Mouse (Mus musculus) T-cell, adult 66 days (primary cell): ENCODE data around the gene Atp5c1. TPM values are rescaled to one million over a fixed set of nuclear protein-coding genes. Genes with fewer than 3 reads are reported as not detected.

ENCODE experiments used
- total RNA-seq, 2 experiments: library from RNA; stranded (reverse); gene quantifications; 3 replicates in 1 of 2; 4 replicates in 1 of 2; pipeline ENCODE4 v1.2.4; 2023

The Atp5c1 gene
- total RNA-seq, result 100 to 1,000 TPM; 128 to 137 TPM

DNA sequence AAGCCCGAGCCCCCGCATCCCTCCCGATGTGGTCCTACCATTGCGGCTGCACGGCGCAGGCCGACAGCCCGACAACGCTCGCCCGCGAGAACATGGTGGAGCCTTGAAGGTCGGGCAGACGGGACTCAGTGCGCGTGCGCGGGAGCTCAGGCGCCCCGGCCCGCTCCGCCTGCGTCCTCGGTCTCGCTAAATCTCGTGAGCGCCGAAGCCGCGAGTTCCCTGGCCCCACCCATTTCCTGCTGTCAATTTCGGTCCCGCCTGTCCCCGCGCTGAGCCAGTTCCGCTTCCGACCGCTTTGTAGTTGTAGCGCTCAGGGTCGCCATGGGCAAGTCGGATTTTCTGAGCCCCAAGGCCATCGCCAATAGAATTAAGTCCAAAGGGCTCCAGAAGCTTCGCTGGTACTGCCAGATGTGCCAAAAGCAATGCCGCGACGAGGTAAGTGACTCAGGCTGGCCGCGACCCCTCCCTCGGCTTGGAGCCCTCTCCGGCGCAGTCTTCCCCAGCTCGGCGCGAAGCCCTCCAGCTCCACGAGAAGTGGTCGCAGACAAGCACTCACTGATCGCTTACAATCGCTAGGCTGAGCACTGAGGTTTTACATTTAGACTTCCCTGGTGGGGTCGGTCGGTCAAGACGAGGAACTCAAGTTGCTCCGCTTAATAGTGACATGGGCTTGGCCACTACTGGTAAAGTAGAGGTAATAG is at the start of gene Atp5c1, which contains the start of gene Kin:
Gene Atp5c1 (minus strand): TSS at position 201 of the 701 bp plus-strand sequence.
Gene Kin (plus strand): TSS at position 284 of the 701 bp plus-strand sequence.

DNA sequence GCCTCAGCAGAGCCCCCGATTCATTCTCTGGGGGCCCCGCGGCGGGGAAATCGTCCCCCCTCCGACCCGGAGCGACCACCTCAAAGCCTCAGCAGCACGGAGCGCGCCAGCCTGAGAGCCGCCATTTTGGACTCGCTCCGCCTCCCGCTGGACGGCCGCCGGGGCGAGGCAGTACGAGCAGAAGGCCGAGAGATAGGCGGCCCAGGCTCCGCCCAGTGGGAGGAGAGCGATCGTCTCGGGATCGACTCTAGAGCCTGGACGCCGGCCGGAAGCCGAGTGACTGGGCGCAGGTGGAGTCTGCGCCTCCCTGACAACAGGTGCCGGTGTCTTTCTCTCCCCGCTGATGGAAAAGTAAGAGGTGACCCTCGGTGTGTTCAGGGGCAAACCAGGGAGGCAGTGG is 31.8 kb downstream of the Atp5c1 start, which contains the start of gene Taf3:
Gene Taf3 (minus strand): TSS at position 136 of the 400 bp plus-strand sequence.

Other genes with a start within 250 kb of the Atp5c1 start
- not detected for gene 4930412O13Rik, start 199.3 kb downstream of the Atp5c1 start, total RNA-seq
- gene 9230102O04Rik, start 191.0 kb downstream of the Atp5c1 start, total RNA-seq, result not detected
- gene Gata3, start 190.5 kb downstream of the Atp5c1 start, total RNA-seq, result 10 to 100 TPM; 71.2 to 73.3 TPM
- gene Taf3, start 31.9 kb downstream of the Atp5c1 start, total RNA-seq, result 10 to 100 TPM; 25.0 to 25.7 TPM
- 10 to 100 TPM; 21.9 to 32.7 TPM for gene Kin, start 83 bp upstream of the Atp5c1 start, total RNA-seq
- gene Itih2, start 50.9 kb upstream of the Atp5c1 start, total RNA-seq, result not detected
- gene Itih5, start 73.1 kb upstream of the Atp5c1 start, total RNA-seq, result 1 to 10 TPM; 1.4 to 3.5 TPM